Mouse (Mus musculus): ENCODE results near the gene Ryr2.

DNA sequence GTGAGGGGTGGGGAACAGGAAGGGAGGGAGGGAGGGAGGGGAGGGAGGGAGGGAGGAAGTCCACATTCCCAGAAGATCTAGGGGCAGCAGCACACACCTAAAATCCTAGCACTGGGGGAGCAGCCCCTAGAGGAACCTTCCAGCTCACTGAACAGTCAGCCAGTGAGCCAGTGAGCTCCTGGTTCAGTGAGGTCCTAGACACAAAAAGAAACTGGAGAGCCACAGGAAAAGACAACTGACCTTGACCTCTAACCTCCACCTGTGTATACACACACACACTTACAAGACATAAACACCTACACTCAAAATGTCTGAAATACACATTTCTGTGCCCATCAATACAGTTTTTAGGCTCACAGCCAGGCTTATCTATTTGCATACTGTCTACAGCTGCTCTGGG is 173.4 kb downstream of the Ryr2 start:
- TF ChIP-seq GATA1 (IDR thresholded peaks at IDR 0.05; ENCODE audit: borderline replicate concordance, low read length) (no peak), FLI1 (IDR thresholded peaks at IDR 0.05; ENCODE audit: low read length) (no peak)

Data from megakaryocyte, embryonic 14.5 days (primary cell).